Mouse (Mus musculus) lung, embryonic 14.5 days (tissue): ENCODE measurements around the gene Prkar2b. TPM values are rescaled to one million over a fixed set of nuclear protein-coding genes. Genes with fewer than 3 reads are reported as not detected.

Experiments
- ATAC-seq: fragments of 200-750 bp; cut with Nextera tagmentation; 2 replicates; pipeline ENCODE4 v1.8.0; 2017; ENCODE audit warnings: mild to moderate bottlenecking, moderate TSS enrichment, moderate library complexity; ENCODE audit not compliant: insufficient read depth
- DNase-seq: peaks from one replicate; pipeline ENCODE4 v3.0.0-alpha.2; 2015
- H3K27ac ChIP-seq: fragments of 300-500 bp; sonication (generic); 2 replicates; pipeline ENCODE4 v1.5.1; 2014; ENCODE audit warnings: low read depth, mild to moderate bottlenecking, moderate library complexity
- H3K27me3 ChIP-seq: fragments of 300-500 bp; sonication (generic); 2 replicates; pipeline ENCODE4 v1.6.1; 2014; ENCODE audit warnings: low read length, control low read depth; ENCODE audit not compliant: insufficient read depth
- H3K36me3 ChIP-seq: fragments of 300-500 bp; sonication (generic); 2 replicates; pipeline ENCODE4 v1.6.1; 2014; ENCODE audit warnings: control low read depth; ENCODE audit not compliant: insufficient read depth
- H3K4me1 ChIP-seq: fragments of 300-500 bp; sonication (generic); 2 replicates; pipeline ENCODE4 v1.6.1; 2014; ENCODE audit warnings: antibody characterized with exemption, control low read depth; ENCODE audit not compliant: insufficient read depth
- H3K4me2 ChIP-seq: fragments of 300-500 bp; sonication (generic); 2 replicates; pipeline ENCODE4 v1.6.1; 2014; ENCODE audit warnings: mild to moderate bottlenecking
- H3K4me3 ChIP-seq: fragments of 300-500 bp; sonication (generic); 2 replicates; pipeline ENCODE4 v1.5.1; 2014; ENCODE audit warnings: low read depth, low read length
- H3K9ac ChIP-seq: fragments of 300-500 bp; sonication (generic); 2 replicates; pipeline ENCODE4 v1.6.1; 2014
- H3K9me3 ChIP-seq: fragments of 300-500 bp; sonication (generic); 2 replicates; pipeline ENCODE4 v1.6.1; 2016; ENCODE audit warnings: low read depth, low read length, control low read depth
- CTCF ChIP-seq: IDR thresholded peaks from 2 replicates; pipeline ENCODE4 v1.5.1; 2016; ENCODE audit warnings: antibody characterized with exemption, low read depth
- WGBS: fragments of 180-500 bp; shearing (Covaris S2); extraction: QIAGEN DNeasy Blood & Tissue Kit; methylation state at CpG from one replicate; pipeline ENCODE4 v1.1.7; 2014; 5-methylcytosine and 5-hydroxymethylcytosine counted together
- polyA plus RNA-seq: library from polyadenylated mRNA; unstranded; fragments of >200 nt; fragmentation: Nextera tagmentation; extraction: Ambion mirVana; gene quantifications from 2 replicates; pipeline ENCODE4 v1.2.1, GENCODE M21; 2014

The Prkar2b gene
- polyA plus RNA-seq, 1 experiment from 2014 or later: 31.6 TPM

DNA sequence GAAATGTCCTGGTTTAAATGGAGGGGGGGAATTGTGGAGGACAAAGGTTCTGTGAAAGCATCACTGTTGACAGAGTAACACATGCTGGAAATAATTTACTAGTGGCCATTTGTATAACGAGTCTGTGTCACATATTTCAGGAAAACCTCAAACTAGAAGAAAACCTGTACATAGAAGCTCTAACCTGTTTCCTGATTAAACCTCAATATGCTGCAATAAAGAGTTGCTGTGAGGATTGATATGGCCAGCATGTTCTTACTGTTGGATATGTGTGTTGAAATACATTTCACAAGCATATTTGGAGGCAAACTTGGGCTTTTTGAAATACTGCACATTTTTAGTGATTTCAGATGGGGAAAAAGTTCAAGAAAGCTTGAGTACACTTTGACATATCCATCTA, 36.0 kb upstream of the Prkar2b start:
- H3K4me2 ChIP-seq: no peak overlapping the region
- H3K27ac ChIP-seq: no peak overlapping the region
- no peak for ATAC-seq
- no peaks in the 10 kb centered on the region for H3K36me3 ChIP-seq
- no peak overlapping the region for H3K9ac ChIP-seq
- H3K4me1 ChIP-seq: no peaks in the 10 kb centered on the region
- DNase-seq: no peak
- H3K27me3 ChIP-seq: no peaks in the 10 kb centered on the region
- TF ChIP-seq CTCF: no peak
- no peak overlapping the region for H3K4me3 ChIP-seq
- H3K9me3 ChIP-seq: no peaks in the 10 kb centered on the region
- WGBS: 60% methylated on average over 1 of the region's 1 CpGs

- no peak overlapping the region for H3K4me3 ChIP-seq
- no peaks in the 10 kb centered on the region for H3K4me1 ChIP-seq
- no peak for TF ChIP-seq CTCF
- no peak overlapping the region for H3K4me2 ChIP-seq
- 55% methylated on average over 1 of the region's 1 CpGs for WGBS
- H3K27me3 ChIP-seq: no peaks in the 10 kb centered on the region
- H3K9me3 ChIP-seq: no peaks in the 10 kb centered on the region
- no peak for ATAC-seq
- peak; percentile 23 for DNase-seq
- H3K9ac ChIP-seq: no peak overlapping the region
- no peaks in the 10 kb centered on the region for H3K36me3 ChIP-seq
- no peak overlapping the region for H3K27ac ChIP-seq
Observed at GRCm38 (mm10) chr12:32095164-32095563, 34.1 kb upstream of the Prkar2b start.

DNA sequence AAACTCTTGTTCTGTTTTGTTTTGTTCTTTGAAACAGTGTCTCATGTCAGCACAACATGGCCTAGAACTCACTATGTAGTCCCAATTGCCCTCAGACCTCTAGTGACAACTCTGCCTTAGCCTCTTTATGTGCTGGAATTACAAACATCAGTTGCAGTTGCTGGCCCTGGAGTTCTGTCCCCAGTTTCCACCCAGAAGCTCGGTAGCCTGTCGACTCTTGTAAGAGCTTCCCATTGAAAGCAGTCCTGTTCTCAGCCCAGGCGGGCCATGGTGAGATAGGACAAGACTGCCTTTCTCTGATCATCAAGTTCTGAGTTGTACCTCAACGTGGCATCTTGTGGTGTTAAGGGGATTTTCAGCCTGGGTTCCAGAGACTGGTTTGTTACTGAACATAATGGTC, 31.4 kb upstream of the Prkar2b start:
- H3K27ac ChIP-seq: no peak overlapping the region
- H3K4me2 ChIP-seq: no peak overlapping the region
- H3K9ac ChIP-seq: no peak overlapping the region
- WGBS: 89% methylated on average over 4 of the region's 4 CpGs
- no peaks in the 10 kb centered on the region for H3K36me3 ChIP-seq
- no peaks in the 10 kb centered on the region; the same call in 1 of the 2 replicates for H3K9me3 ChIP-seq
- DNase-seq: no peak
- no peak overlapping the region for H3K4me3 ChIP-seq
- no peak for TF ChIP-seq CTCF
- H3K27me3 ChIP-seq: no peaks in the 10 kb centered on the region
- no peaks in the 10 kb centered on the region for H3K4me1 ChIP-seq
- ATAC-seq: no peak

DNA sequence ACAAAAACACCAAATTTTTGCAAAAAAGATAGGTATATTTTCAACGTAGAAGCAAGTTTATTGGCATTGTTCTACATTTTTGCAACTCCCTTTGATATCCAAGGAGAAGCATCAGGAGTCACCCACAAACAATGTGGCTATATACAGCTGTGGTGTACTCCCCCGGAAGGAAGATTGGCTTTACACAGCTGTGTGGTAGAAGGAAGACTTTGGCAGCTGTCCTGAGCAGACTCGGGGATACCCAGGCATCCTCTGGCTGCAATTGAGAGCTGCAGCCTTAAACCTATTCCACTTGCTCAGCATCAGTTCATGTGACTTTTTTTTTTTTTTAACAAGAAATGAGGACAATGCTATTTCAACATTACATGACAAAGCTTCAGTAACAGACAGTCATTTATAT, 27.5 kb upstream of the Prkar2b start:
- Histone ChIP-seq H3K4me2 (no peak overlapping the region), H3K27ac (no peak overlapping the region), H3K4me3 (no peak overlapping the region), H3K9ac (no peak overlapping the region), H3K36me3 (no peaks in the 10 kb centered on the region), H3K4me1 (no peaks in the 10 kb centered on the region), H3K27me3 (no peaks in the 10 kb centered on the region), H3K9me3 (no peaks in the 10 kb centered on the region; the same call in 1 of the 2 replicates)
- ATAC-seq: no peak
- peak; percentile 9 for DNase-seq
- 67% methylated on average over 3 of the region's 3 CpGs for WGBS
- TF ChIP-seq CTCF: no peak

DNA sequence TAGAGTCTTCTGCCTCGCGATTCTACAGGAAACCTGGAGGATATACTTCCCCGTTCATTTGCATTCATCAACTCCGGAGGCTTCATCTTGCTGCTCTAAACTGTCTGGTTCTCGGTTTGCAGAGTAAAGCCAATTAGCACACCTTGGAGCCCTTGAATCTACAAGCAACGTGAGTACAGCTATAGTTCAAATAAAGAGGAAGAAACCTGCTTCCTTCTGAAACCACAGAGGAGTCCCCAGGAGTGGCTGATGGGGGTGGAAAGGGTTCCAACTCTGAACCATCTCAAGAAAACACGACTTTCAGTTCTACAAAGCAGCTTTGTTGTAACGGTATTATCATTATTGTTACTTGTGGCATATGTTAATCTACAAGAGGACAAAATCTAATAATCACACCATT, 26.2 kb upstream of the Prkar2b start:
- Histone ChIP-seq H3K36me3 (no peaks in the 10 kb centered on the region), H3K9me3 (no peaks in the 10 kb centered on the region; the same call in 1 of the 2 replicates), H3K4me3 (no peak overlapping the region), H3K9ac (no peak overlapping the region), H3K4me2 (no peak overlapping the region), H3K4me1 (no peaks in the 10 kb centered on the region), H3K27me3 (no peaks in the 10 kb centered on the region), H3K27ac (no peak overlapping the region)
- ATAC-seq (no peak), DNase-seq (no peak)
- no peak for TF ChIP-seq CTCF
- 70% methylated on average over 8 of the region's 8 CpGs for WGBS

DNA sequence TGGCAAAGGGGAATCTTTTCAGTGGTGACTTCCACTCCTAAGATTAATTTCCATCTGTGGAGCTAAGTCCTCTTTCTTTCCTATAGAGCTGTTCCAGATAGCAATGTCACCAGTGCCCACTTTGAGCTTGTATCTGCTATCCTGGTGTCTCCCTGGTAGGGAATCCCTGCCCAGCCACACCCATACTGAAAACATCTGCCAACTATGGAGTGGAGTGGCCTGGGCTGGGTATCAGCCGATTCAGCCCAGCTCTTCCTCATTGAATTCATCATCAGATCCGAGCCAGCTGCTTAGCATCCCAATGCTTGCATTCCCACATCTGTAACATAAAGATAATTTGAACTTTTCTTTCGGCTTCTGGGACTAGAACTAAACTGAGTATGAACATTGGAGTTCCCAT, 25.8 kb upstream of the Prkar2b start:
- H3K27me3 ChIP-seq: no peaks in the 10 kb centered on the region
- WGBS: 79% methylated on average over 3 of the region's 3 CpGs

DNA sequence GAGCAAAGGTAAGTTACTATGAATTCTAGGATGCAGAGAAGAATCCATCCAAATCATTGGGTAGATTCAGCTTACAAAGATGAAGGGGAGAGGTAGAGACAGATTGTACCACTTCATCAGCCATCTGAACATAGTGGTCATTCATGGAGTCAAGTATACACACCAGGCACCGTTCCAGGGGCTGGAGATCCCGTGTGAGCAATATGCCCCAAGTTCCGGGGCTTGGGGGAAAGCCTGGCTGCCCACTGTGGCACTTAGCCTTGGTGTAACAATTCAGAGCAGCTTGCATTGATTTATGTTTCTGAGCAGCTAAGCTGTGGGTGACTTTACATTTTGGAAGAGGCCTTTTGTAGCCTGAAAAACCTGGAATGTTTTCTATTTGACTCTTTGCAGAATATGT, 24.8 kb upstream of the Prkar2b start:
- TF ChIP-seq CTCF: no peak
- no peak overlapping the region for H3K4me3 ChIP-seq
- no peak overlapping the region for H3K4me2 ChIP-seq
- ATAC-seq (no peak), DNase-seq (no peak)
- H3K27ac ChIP-seq: no peak overlapping the region
- H3K9ac ChIP-seq: no peak overlapping the region
- no peaks in the 10 kb centered on the region for H3K36me3 ChIP-seq
- no peaks in the 10 kb centered on the region for H3K4me1 ChIP-seq
- WGBS: 75% methylated on average over 3 of the region's 3 CpGs
- H3K9me3 ChIP-seq: no peaks in the 10 kb centered on the region; the same call in 1 of the 2 replicates
- no peaks in the 10 kb centered on the region for H3K27me3 ChIP-seq

More for the DNA sequence above, 25.8 kb upstream of the Prkar2b start:
- Histone ChIP-seq H3K36me3 (no peaks in the 10 kb centered on the region), H3K27ac (no peak overlapping the region), H3K9me3 (no peaks in the 10 kb centered on the region; the same call in 1 of the 2 replicates), H3K4me1 (no peaks in the 10 kb centered on the region), H3K9ac (no peak overlapping the region), H3K4me3 (no peak overlapping the region), H3K4me2 (no peak overlapping the region)
- ATAC-seq: no peak
- no peak for DNase-seq
- no peak for TF ChIP-seq CTCF

DNA sequence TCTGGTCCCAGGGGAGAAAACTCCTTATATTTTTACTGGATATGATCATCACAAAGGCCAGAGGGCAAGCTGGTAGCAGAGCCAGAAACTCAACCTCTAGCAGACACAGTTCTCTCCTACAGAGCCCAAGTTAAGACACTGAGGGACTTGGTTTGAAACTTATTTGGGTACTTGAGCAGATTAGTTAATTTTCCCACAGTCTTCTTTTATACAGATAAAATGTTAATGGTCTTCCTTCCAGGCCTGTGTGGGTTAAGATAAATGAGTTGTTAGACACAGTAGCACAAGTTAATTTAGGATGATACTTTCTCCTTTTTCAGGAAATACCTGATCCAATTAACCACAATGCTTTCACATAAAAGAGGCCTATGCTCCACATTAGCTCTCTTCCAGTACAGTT, 24.1 kb upstream of the Prkar2b start:
- no peak overlapping the region for H3K4me3 ChIP-seq
- no peak for TF ChIP-seq CTCF
- H3K36me3 ChIP-seq: no peaks in the 10 kb centered on the region
- no peaks in the 10 kb centered on the region for H3K27me3 ChIP-seq
- no peaks in the 10 kb centered on the region; the same call in 1 of the 2 replicates for H3K9me3 ChIP-seq
- no peak overlapping the region for H3K9ac ChIP-seq
- ATAC-seq (no peak), DNase-seq (no peak)
- H3K4me2 ChIP-seq: no peak overlapping the region
- H3K27ac ChIP-seq: no peak overlapping the region
- no peaks in the 10 kb centered on the region for H3K4me1 ChIP-seq
